Mouse (Mus musculus) spleen, adult 2 months (tissue): ENCODE measurements at regions not wholly inside any gene's neighbourhood (a gene's known extent, or its start where the extent isn't known, plus 50 kb on each side); places are given as distances from the start of the nearest gene placed in this dataset.

Source experiments
- DNase-seq, 2 experiments: peaks; one replicate each; pipeline versions ENCODE4 v3.0.0 to v3.0.0-alpha.2; 2012 to 2021; ENCODE audit warnings: low spot score in 2 of 2, low read depth in 1 of 2
- H3K27ac ChIP-seq: fragments of 200-500 bp; 2 replicates; pipeline ENCODE4 v1.5.1; 2012; ENCODE audit warnings: low read length, inconsistent platforms; ENCODE audit not compliant: insufficient read depth
- H3K27me3 ChIP-seq: fragments of 200-500 bp; 2 replicates; pipeline ENCODE4 v1.6.1; 2012; ENCODE audit warnings: mild to moderate bottlenecking, moderate library complexity, low read length, inconsistent platforms; ENCODE audit not compliant: control insufficient read depth, insufficient read depth
- H3K36me3 ChIP-seq: fragments of 200-500 bp; 2 replicates; pipeline ENCODE4 v1.6.1; 2012; ENCODE audit warnings: mild to moderate bottlenecking, low read length, inconsistent platforms; ENCODE audit not compliant: control insufficient read depth, insufficient read depth
- H3K4me1 ChIP-seq: fragments of 200-500 bp; 2 replicates; pipeline ENCODE4 v1.6.1; 2011; ENCODE audit warnings: inconsistent platforms; ENCODE audit not compliant: control insufficient read depth, insufficient read depth, insufficient read length
- H3K4me3 ChIP-seq: fragments of 200-500 bp; 2 replicates; pipeline ENCODE4 v1.5.1; 2011; ENCODE audit warnings: mild to moderate bottlenecking, inconsistent platforms; ENCODE audit not compliant: insufficient read depth, insufficient read length; ENCODE audit errors: extremely low read depth
- CTCF ChIP-seq: fragments of 200-500 bp; IDR thresholded peaks from 2 replicates; pipeline ENCODE4 v1.5.1; 2011; ENCODE audit warnings: mild to moderate bottlenecking, inconsistent platforms; ENCODE audit not compliant: insufficient read depth, insufficient read length, insufficient replicate concordance; ENCODE audit errors: extremely low read depth
- POLR2A ChIP-seq: fragments of 200-500 bp; IDR thresholded peaks from 2 replicates; pipeline ENCODE4 v1.6.1; 2011; ENCODE audit warnings: low read depth, low read length, inconsistent platforms
- WGBS: fragments of 180-500 bp; shearing (Covaris S2); methylation state at CpG from one replicate; pipeline ENCODE4 v1.1.7; 2018; 5-methylcytosine and 5-hydroxymethylcytosine counted together

DNA sequence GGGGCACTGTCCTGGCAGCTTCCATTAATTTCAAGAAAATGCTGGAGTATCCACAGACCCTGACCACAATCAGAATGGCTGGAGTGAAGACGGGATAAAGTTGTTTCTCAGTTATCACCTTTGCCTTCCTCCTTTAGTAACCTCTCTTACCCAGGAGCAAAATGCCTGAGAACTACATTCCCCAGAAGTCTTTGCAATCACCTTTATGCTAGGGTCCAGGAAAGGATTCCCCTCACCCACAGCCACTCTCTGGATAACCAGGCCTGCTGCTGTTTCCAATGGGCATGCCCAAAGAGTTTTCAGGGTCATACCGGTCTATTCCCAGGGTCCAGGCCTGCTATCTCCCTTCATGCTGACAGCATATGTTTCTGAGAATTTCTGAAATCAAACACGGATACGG is 91.9 kb downstream of the Setd4 start:
- H3K36me3 ChIP-seq, result no peaks in the 10 kb centered on the region
- no peak for DNase-seq
- no peak overlapping the region for H3K27ac ChIP-seq
- no peaks in the 10 kb centered on the region for H3K4me1 ChIP-seq
- TF ChIP-seq POLR2A, result no peak
- TF ChIP-seq CTCF, result no peak
- no peaks in the 10 kb centered on the region for H3K27me3 ChIP-seq
- WGBS, result 89% methylated on average over 4 of the region's 4 CpGs
- H3K4me3 ChIP-seq, result no peak overlapping the region

DNA sequence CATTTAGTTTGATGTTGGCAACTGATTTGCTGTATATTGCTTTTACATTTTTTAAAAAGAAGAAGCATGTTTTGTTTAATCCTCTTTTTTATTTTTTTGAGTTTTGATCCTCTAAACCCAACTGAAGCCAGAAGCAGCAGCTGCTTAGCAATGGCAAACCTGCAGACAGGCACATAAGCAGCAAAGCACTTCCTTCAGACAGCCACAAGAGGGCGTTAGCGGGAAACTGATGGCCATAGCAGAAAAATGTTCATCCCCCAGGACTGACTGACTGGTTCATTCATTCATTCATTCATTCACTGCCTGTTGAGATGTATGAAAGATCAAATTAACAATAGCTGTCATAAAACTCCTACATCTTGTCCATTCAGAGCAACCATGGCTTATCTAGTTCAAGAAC is 92.3 kb downstream of the Setd4 start:
- TF ChIP-seq CTCF (no peak), POLR2A (no peak)
- DNase-seq, result no peak

DNA sequence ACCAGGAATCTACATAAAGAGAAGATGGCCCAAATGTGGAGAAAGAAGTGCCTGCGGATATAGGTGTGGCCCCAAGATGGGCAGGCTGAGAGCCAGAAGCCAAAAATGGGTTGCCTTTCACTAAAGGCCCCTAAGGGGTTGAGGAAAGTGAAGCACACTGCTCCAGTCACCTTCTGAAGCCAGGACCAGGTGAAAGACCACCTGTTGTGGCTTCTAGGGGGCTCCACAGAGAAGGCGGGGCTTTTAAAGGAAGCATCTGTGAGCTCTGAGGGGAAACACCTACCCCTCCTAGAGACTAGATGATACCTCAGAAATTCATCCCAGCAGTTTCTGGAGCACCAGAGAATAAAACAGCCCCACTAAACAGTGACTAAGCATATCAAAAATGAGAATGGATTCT is 105.1 kb downstream of the Setd4 start:
- no peak overlapping the region for H3K4me3 ChIP-seq
- no peaks in the 10 kb centered on the region for H3K36me3 ChIP-seq
- no peak for TF ChIP-seq POLR2A
- no peak for TF ChIP-seq CTCF
- H3K4me1 ChIP-seq, result no peaks in the 10 kb centered on the region
- DNase-seq, result no peak
- H3K27ac ChIP-seq, result no peak overlapping the region
- WGBS, result 84% methylated on average over 2 of the region's 2 CpGs
- H3K27me3 ChIP-seq, result no peaks in the 10 kb centered on the region

More for the DNA sequence above, 92.3 kb downstream of the Setd4 start:
- Histone ChIP-seq H3K4me1 (no peaks in the 10 kb centered on the region), H3K27ac (no peak overlapping the region), H3K27me3 (no peaks in the 10 kb centered on the region), H3K4me3 (no peak overlapping the region), H3K36me3 (no peaks in the 10 kb centered on the region)
- WGBS, result 5% methylated on average over 2 of the region's 2 CpGs

DNA sequence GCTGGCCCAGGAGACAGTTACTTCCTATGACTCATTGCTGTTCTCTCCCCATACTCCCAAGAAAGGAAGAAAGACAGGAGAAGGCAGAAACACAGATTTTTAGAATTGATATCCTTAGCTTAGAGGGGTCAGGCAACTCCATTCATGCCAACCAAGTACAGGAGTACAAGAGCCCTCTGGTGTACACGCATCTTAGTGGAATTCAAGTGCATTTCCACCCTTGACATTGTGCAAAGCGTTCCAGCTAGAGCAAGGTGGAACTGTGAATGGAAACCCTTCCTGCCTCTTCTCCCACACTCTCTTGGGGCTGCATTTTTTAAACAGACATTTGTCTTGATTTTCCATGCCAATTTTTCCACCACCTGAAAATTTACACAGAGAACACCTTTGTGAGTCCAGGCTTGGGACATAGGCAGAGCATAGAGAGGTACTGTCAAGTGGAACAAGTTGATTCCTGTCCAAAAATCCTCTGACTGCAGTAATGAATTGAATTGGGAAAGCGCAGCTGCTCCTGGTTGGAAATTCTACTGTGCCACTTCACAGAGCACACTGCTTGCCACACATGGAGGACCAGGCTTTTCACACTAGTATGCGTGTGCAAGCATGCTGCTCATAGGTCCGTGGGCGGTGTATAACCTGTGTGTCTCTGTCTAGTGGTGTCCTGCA is 110.4 kb downstream of the Setd4 start:
- no peak overlapping the region for H3K27ac ChIP-seq
- 86% methylated on average over 6 of the region's 6 CpGs for WGBS
- H3K27me3 ChIP-seq, result no peaks in the 10 kb centered on the region
- no peaks in the 10 kb centered on the region for H3K36me3 ChIP-seq
- no peak overlapping the region for H3K4me3 ChIP-seq
- DNase-seq, result no peak
- H3K4me1 ChIP-seq, result no peaks in the 10 kb centered on the region
- TF ChIP-seq CTCF, result no peak
- no peak for TF ChIP-seq POLR2A

DNA sequence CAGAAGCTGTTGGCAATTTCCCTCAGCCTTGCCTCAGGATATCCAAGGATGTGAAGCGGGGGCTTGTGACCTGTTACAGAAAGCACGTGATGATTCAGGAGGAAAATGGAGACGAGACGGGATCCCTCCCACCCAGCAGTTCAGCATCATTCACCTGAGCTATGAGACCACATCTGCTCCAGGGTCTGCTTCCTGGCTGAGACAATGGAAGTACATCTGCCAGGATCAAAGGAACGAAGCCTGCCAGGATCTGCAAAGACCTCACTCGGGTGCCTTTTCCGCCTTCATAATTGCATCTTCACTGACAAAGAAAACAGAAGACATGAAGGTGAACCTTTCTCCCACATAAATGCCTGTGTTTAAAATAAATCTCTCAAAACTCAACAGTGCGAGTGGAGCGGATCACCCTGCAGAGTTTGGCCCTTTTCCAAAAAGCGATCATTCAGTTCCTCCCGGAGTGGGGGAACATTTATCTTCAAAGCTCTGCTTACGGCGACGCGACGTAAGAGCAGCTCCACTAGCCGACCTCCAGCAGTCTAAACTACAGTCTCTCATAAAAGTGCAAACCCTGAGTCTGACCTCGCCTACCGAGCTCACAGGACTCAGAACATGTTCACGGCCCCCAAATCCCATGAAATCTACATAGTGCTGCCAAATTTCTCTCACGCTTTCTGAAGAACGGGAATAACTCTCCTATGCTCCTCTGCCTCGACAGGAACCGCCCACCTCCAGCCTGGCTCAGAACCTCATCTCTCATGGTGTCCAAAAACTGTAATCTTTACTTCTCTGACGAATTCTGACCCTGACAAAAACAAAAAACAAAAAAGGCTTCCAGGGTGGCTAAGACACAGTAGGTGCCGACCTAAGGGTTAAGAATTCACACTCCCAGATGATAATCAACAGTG is 117.0 kb downstream of the Setd4 start:
- no peaks in the 10 kb centered on the region for H3K36me3 ChIP-seq
- no peak overlapping the region for H3K4me3 ChIP-seq
- no peak overlapping the region for H3K27ac ChIP-seq
- WGBS, result 82% methylated on average over 26 of the region's 26 CpGs
- TF ChIP-seq POLR2A (no peak), CTCF (no peak)
- DNase-seq, result no peak
- no peaks in the 10 kb centered on the region for H3K27me3 ChIP-seq
- H3K4me1 ChIP-seq, result no peaks in the 10 kb centered on the region

DNA sequence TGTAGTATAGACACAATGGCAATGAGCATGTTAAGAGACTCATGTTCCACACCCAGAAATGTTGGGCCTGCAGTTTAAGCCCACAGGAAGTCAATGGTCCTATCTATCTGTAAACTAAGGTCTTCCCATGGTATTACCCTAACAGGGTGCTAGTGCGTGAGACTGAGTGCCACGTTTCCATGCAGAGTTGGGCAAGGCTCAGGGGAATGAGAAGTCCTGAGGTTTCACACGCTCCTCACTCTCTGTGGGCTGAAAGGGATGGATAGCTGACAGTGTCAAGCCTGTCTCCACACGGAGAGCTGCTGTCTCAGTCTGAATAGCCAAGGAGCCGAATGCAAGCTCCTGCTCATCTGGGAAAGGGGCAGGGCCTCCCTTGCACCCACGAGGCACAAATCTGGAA is 133.9 kb downstream of the Setd4 start:
- WGBS, result 84% methylated on average over 6 of the region's 6 CpGs

DNA sequence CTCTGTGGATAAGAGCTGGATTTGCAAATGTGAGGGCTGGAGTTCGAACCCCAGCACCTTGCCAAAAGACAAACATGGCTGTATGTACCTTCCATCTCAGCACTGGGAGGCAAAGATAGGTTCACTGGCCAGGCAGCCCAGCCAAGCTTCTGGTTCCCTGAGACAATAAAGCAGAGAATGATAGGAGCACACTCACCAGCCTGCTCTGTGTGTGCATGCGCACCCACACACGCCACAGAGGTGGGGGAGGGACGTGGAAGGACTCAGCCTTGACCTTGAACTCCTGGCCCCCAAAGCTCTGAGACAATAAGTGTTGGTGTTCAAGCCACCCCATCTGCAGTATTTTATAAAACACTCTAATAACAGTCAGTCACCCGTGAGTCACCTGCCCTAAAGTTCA is 138.1 kb downstream of the Setd4 start:
- H3K4me3 ChIP-seq, result no peak overlapping the region
- H3K27me3 ChIP-seq, result no peaks in the 10 kb centered on the region
- no peaks in the 10 kb centered on the region for H3K4me1 ChIP-seq
- no peaks in the 10 kb centered on the region for H3K36me3 ChIP-seq
- 90% methylated on average over 5 of the region's 5 CpGs for whole genome bisulfite sequencing
- DNase-seq, result no peak
- TF ChIP-seq CTCF (no peak), POLR2A (no peak)
- no peak overlapping the region for H3K27ac ChIP-seq

More for the DNA sequence above, 133.9 kb downstream of the Setd4 start:
- no peak overlapping the region for H3K4me3 ChIP-seq
- no peak for TF ChIP-seq POLR2A
- no peak for TF ChIP-seq CTCF
- DNase-seq, result no peak
- H3K36me3 ChIP-seq, result no peaks in the 10 kb centered on the region
- H3K4me1 ChIP-seq, result no peaks in the 10 kb centered on the region
- no peak overlapping the region for H3K27ac ChIP-seq
- H3K27me3 ChIP-seq, result no peaks in the 10 kb centered on the region
